Mouse (Mus musculus) intestine, postnatal 0 days (tissue): Measurements from ENCODE around the gene 2900011O08Rik. TPM values are rescaled to one million over a fixed set of nuclear protein-coding genes. Genes with fewer than 3 reads are reported as not detected.
A peak's percentile ranks its signal among the peaks of the same experiment; 100 is the strongest.

Source experiments
- ATAC-seq: fragments of 200-750 bp; cut with Nextera tagmentation; 2 replicates; pipeline ENCODE4 v1.8.0; 2017; ENCODE audit warnings: mild to moderate bottlenecking, moderate TSS enrichment, moderate library complexity
- H3K27ac ChIP-seq: fragments of 300-500 bp; sonication (generic); 2 replicates; pipeline ENCODE4 v1.5.1; 2014; ENCODE audit warnings: mild to moderate bottlenecking, low read depth, low read length, moderate library complexity
- H3K27me3 ChIP-seq: fragments of 300-500 bp; sonication (generic); replicated peaks from 2 replicates; pipeline ENCODE4 v1.6.1; 2014; ENCODE audit warnings: low read length, mixed read lengths; ENCODE audit not compliant: control insufficient read depth, insufficient read depth
- H3K36me3 ChIP-seq: fragments of 300-500 bp; sonication (generic); 2 replicates; pipeline ENCODE4 v1.6.1; 2014; ENCODE audit warnings: mild to moderate bottlenecking, moderate library complexity; ENCODE audit not compliant: control insufficient read depth, insufficient read depth
- H3K4me1 ChIP-seq: fragments of 300-500 bp; sonication (generic); replicated peaks from 2 replicates; pipeline ENCODE4 v1.6.1; 2014; ENCODE audit warnings: antibody characterized with exemption, low read length, mixed read lengths; ENCODE audit not compliant: control insufficient read depth, insufficient read depth
- H3K4me2 ChIP-seq: fragments of 300-500 bp; sonication (generic); replicated peaks from 2 replicates; pipeline ENCODE4 v1.6.1; 2014; ENCODE audit warnings: low read depth, mild to moderate bottlenecking, moderate library complexity
- H3K4me3 ChIP-seq: fragments of 300-500 bp; sonication (generic); 2 replicates; pipeline ENCODE4 v1.5.1; 2014; ENCODE audit warnings: low read depth, low read length
- H3K9ac ChIP-seq: fragments of 300-500 bp; sonication (generic); 2 replicates; pipeline ENCODE4 v1.6.1; 2014; ENCODE audit warnings: mild to moderate bottlenecking, low read depth, low read length
- H3K9me3 ChIP-seq: fragments of 300-500 bp; sonication (generic); 2 replicates; pipeline ENCODE4 v1.6.1; 2016; ENCODE audit warnings: mixed run types; ENCODE audit not compliant: control insufficient read depth
- CTCF ChIP-seq: sonication (generic); IDR thresholded peaks from 2 replicates; pipeline ENCODE4 v1.5.1; 2016; ENCODE audit warnings: low read depth, mild to moderate bottlenecking, control low read depth, antibody characterized with exemption, moderate library complexity
- WGBS: fragments of 180-500 bp; shearing (Covaris S2); extraction: QIAGEN DNeasy Blood & Tissue Kit; methylation state at CpG from one replicate; pipeline ENCODE4 v1.1.7; 2014; 5-methylcytosine and 5-hydroxymethylcytosine counted together
- polyA plus RNA-seq: library from polyadenylated mRNA; unstranded; fragments of >200 nt; fragmentation: Nextera tagmentation; extraction: Ambion mirVana; gene quantifications from 2 replicates; pipeline ENCODE4 v1.2.1, GENCODE M21; 2015

Gene 2900011O08Rik
- polyA plus RNA-seq = 0.85 and 2.0 TPM in 2 replicates

DNA sequence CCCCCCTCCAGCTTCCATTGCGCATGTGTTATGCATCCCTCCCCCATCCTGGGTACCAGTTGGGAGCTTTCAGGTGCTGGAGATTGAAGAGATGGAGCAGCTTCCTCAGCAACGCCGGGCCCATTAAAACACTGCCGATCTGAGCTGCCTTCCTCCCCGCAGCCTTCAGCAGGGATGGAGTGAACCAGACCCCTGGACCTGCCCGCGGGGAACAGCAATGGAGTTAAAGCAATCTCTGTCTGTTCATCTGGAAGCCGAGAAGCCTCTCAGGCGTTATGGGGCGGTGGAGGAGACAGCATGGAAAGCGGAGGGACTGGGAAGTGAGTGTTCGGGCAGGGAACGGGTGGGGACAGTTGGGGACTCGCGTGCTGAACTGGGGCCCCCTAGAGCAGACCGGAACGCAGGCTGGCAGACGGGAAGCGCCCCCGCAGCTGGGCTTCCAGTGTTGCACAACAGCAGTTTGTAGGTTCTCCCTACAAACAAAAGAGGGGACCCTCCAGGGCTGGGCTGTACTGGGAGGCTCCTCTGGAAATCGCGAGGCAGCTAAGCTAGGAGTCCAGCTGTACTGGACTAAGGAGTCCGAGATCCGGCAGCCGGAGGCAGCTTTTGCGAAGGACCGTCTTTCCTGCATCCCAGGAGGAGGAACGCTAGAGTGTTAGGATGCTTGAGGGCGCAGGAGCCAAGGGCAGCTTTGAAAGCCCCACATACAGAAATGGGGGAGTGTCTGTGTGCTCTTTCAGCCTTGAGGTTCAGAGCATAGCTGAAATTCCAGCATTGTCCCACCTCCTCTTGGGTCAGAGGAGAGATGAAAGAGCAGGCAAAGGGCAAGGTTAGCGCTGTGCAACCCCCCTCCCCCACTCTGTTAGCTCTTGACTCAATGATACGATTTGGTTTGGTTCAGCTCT lies at the start of gene 2900011O08Rik, which contains the start of gene Ifitm7:
Gene 2900011O08Rik (plus strand): TSS at position 31 of the 905 bp plus-strand sequence.
Gene Ifitm7 (minus strand): TSS at position 315 of the 905 bp plus-strand sequence.
- 2% methylated on average over 31 of the region's 31 CpGs for WGBS
- H3K4me1 ChIP-seq = no peaks in the 10 kb centered on the region
- H3K9me3 ChIP-seq = no peaks in the 10 kb centered on the region
- ATAC-seq = no peak
- H3K27me3 ChIP-seq = no peaks in the 10 kb centered on the region
- peak within 1 kb of the TSS; percentile 72 for H3K4me2 ChIP-seq
- no peak within 1 kb of the TSS for H3K27ac ChIP-seq
- no peak for TF ChIP-seq CTCF
- peak within 1 kb of the TSS; percentile 39 for H3K4me3 ChIP-seq
- H3K36me3 ChIP-seq = no peaks in the 10 kb centered on the region
- no peak within 1 kb of the TSS for H3K9ac ChIP-seq

DNA sequence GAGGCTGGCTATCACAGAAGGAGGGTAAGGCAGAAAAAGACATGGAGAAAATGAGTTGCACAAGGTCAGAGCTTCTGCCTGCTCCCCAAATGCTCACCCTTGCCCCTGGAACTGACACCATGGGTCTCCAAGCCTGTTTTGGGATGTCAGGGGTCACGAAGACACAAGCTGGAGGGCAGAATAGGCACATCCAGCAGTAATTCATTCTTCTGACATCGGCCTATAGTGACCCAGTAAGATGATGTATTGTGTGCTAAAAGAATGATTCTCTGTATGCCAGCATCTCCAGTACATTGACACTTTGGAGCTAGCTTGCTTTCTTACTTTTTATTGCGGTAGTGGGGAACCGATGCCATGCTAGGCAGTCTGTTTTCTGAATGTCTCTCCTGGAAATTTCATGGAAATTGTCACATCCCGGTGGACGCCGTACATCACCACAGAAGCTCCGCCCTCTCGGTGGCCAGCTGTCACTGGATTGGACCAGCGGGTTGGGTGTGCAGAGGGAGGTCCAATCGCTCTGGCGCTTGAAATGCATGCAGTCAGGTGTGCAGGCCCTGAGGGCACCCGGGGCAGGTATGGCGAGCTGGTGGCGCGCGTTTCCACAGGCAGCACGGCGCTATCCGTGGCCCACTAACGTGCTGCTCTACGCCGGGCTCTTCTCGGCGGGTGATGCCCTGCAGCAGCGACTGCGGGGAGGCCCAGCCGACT lies 46.1 kb upstream of the 2900011O08Rik start:
- peak overlapping the region; percentile 54; the same call in 1 of the 2 replicates for H3K9ac ChIP-seq
- no peak overlapping the region for H3K27ac ChIP-seq
- H3K4me3 ChIP-seq = peak overlapping the region; percentile 54
- WGBS = 5% methylated on average over 28 of the region's 28 CpGs
- no peaks in the 10 kb centered on the region for H3K4me1 ChIP-seq
- no peak for TF ChIP-seq CTCF
- no peaks in the 10 kb centered on the region for H3K36me3 ChIP-seq
- no peaks in the 10 kb centered on the region for H3K9me3 ChIP-seq
- ATAC-seq = peak; percentile 98
- H3K27me3 ChIP-seq = no peaks in the 10 kb centered on the region
- peak overlapping the region; percentile 94 for H3K4me2 ChIP-seq

DNA sequence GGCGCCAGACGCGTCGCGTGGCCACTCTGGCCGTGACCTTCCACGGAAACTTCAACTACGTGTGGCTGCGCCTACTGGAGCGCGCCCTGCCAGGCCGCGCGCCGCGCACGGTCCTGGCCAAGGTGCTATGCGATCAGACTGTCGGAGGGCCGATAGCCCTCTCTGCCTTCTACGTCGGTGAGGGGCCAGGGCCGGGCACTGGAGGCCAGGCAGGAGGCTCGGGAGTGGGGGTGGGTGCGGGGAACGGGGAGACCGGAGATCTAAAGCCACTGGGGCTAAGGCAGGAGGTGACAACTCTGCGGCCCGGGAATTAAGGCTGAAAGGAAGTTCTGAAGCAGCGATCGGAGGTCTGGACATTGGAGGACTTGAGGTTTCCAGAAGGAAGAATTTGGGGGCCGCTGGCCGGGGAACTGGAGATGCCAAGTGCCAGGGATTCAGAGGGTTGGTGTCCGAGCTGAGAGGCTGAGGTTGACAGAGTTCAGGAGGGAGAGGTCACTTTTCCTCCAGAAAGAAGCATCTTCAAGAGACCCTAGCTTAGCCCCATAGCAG lies 45.5 kb upstream of the 2900011O08Rik start:
- Histone ChIP-seq H3K9me3 (no peaks in the 10 kb centered on the region), H3K4me3 (peak overlapping the region; percentile 54), H3K4me1 (no peaks in the 10 kb centered on the region), H3K27me3 (no peaks in the 10 kb centered on the region), H3K4me2 (peak overlapping the region; percentile 94), H3K36me3 (no peaks in the 10 kb centered on the region), H3K27ac (peak overlapping the region; percentile 28; the same call in 1 of the 2 replicates), H3K9ac (peak overlapping the region; percentile 54; the same call in 1 of the 2 replicates)
- no peak for TF ChIP-seq CTCF
- 2% methylated on average over 34 of the region's 34 CpGs for WGBS
- ATAC-seq = peak; percentile 87

DNA sequence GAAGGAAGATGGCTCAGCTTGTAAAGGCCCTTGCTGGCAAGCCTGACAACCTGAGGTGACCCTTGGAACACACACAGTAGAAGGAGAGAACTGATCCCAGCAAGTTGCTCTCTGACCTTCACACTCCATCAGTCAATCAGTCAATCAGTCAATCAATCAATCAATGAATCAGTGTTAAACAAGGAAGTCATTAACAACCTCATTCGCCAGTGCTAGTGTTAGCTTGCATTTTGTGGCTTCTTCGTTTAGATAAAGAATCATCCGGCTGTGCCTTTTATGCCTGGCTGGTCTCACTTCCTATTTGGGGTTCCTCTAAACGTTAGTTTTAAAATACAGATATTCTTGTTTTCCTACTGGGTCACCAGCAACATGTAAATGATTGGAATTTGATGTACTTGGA lies 42.2 kb upstream of the 2900011O08Rik start:
- H3K9ac ChIP-seq = no peak overlapping the region
- no peak for ATAC-seq
- H3K4me2 ChIP-seq = no peak overlapping the region

DNA sequence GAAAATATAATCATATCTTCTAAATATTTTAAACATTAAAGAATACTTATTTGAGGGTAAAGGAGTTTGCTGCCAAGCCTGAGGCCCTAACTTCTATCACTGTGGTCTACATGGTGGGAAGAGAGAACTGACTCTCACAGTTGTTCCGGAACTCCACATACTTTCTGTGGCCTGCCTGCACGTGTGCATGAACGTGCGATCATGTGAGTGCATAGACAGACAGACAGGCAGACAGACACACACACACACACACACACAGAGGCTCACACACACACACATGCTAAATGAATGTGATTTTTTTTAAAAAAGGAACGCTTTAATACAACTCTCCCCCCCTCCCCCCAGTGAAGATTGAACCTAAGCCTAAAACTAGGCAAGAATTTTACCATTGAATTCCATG lies 41.7 kb upstream of the 2900011O08Rik start:
- Histone ChIP-seq H3K9ac (no peak overlapping the region), H3K27ac (no peak overlapping the region), H3K27me3 (no peaks in the 10 kb centered on the region), H3K9me3 (no peaks in the 10 kb centered on the region), H3K4me3 (no peak overlapping the region), H3K36me3 (no peaks in the 10 kb centered on the region), H3K4me2 (no peak overlapping the region), H3K4me1 (no peaks in the 10 kb centered on the region)
- TF ChIP-seq CTCF = no peak
- ATAC-seq = no peak
- WGBS = 75% methylated on average over 5 of the region's 5 CpGs

More for the DNA sequence above, 42.2 kb upstream of the 2900011O08Rik start:
- Histone ChIP-seq H3K27ac (no peak overlapping the region), H3K4me1 (no peaks in the 10 kb centered on the region), H3K9me3 (no peaks in the 10 kb centered on the region), H3K36me3 (no peaks in the 10 kb centered on the region), H3K4me3 (no peak overlapping the region), H3K27me3 (no peaks in the 10 kb centered on the region)
- no peak for TF ChIP-seq CTCF
- 41% methylated on average over 4 of the region's 4 CpGs for WGBS

DNA sequence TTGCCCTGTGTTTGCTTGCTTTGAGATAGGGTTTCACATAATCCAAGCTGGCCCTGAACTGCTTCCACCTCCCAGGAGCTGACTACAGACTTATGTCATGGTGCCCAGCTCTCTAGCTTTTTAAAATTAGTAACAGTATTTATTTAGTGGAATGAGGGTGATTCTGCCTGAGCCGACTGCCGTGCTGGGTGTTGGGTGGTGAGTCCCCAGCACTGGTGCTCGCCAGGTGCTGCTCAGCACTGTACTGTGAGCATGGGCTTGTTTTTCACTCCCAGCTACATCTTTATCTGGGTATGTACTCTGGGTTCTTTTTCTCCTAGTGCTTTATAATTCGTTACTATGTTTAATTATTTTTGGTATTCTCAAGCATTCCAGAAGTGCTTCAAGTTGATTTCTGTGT lies 41.3 kb upstream of the 2900011O08Rik start:
- H3K36me3 ChIP-seq = no peaks in the 10 kb centered on the region
- no peak for TF ChIP-seq CTCF
- no peak for ATAC-seq
- H3K4me3 ChIP-seq = no peak overlapping the region
- 67% methylated on average over 4 of the region's 4 CpGs for WGBS
- no peaks in the 10 kb centered on the region for H3K9me3 ChIP-seq
- H3K4me2 ChIP-seq = no peak overlapping the region
- no peaks in the 10 kb centered on the region for H3K4me1 ChIP-seq
- H3K9ac ChIP-seq = no peak overlapping the region
- no peak overlapping the region for H3K27ac ChIP-seq
- no peaks in the 10 kb centered on the region for H3K27me3 ChIP-seq
